Mouse (Mus musculus) embryo, embryonic 10.5 days (tissue): ENCODE results near the gene Syndig1.
A peak's percentile ranks its signal among the peaks of the same experiment; 100 is the strongest.

Experiments used
- DNase-seq: peaks from one replicate; pipeline ENCODE4 v3.0.0-alpha.2; 2015; ENCODE audit warnings: low spot score

Syndig1 gene

DNA sequence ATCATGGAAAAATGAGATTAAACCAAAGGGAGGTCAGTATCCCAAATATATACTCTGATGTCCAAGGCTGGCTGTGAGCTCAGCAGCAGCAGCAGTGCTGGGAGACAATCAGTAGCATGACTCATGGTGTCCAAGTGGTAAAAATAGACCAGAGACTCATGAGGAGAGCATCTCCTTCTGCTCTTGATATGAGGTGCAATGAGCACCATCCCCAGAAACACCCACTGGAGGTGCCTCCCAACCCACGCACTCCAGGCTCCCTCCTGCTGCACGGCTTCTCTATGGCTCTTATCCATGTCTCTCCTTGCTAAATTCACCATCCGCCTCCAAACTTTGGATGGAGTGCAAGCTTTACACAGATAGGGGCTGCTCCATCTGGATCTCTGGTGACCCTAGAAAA is 44.3 kb downstream of the Syndig1 start:
- DNase-seq = no peak

DNA sequence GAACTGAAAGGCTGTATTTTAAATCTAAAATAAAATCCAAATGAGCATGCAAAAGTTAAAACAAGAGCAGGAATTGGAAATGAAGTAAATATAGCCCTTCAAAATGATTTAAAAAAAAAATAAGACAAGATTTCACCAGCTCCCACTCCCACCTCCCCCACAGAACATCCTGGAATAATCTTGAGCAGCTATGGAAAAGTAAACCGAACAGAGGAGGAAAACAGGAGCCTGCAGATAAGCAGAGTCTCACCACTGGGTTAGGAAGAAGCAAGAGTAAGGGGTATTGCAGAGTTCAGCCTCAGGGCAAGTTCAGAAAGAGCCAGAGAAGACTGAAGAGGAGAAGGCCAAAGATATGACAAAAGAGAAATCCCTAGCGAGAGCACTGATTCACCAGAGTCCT is 48.9 kb downstream of the Syndig1 start:
- DNase-seq = no peak

DNA sequence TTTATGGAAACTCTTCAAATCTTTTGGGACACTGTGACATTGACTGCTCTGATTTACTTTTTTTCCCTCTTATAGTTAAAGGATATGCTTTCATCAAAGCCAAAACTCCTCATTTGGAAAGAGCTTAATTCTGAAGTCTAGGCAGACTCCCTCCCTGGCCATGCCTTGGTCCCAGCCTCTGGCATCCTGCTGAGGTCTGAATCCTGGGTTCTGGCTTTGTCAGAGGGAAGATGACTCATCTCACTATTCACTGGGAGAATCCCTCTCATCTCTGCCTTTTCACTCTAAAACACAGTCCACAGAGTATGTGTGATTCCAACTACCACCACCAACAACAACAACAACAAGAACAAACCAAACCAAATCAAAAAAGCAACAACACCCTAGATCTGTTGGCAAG is 58.6 kb downstream of the Syndig1 start:
- no peak for DNase-seq

DNA sequence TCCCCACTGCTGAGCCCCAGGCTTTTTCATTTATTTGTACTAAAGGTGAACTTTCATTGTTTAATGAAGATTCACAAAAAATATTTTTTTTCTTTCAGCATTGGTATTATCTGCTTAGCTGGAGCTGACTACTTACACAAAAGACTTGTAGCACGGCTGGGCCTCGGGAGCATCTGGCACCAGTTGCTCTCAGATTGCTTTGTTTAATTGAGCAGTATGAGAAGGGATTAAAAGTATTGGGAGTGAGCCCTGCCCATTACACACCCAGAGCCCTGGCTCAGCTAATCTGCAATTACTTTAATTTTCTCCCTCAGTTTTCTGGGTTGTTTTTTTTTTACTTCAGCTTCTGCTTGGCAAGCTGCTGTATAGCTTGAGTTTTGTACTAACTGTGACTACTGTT is 62.6 kb downstream of the Syndig1 start:
- no peak for DNase-seq

DNA sequence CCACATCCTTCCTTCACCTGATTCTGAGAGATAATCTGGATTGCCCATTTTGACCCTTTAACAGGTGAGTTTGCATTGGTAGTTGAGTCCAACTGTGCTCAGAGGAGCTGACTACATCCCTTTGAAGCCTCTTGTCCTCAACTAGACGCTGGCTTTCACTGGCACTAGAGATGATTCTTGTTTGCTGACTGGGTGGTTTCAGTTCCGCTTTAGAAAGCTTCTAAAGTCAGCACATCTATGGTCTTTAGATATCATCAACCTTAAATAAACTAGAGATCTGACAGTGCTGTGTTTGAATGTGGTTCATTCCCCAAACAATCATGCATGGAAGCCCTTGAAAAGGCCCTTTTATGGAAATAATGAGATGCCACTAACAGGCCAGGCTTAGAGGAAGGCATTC is 67.3 kb downstream of the Syndig1 start:
- DNase-seq = no peak

DNA sequence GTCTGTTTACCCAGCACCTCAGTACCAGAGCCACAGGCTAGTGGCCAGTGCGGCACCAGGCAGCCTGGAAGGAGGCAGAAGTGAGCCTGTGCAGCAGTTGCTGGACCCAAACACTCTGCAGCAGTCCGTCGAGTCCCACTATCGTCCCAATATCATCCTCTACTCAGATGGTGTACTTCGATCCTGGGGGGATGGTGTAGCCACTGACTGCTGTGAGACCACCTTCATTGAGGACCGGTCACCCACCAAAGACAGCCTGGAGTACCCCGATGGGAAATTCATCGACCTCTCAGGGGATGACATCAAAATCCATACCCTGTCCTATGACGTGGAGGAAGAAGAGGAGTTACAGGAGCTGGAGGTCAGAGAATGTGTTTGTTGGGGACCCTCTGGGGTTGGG is 70.6 kb downstream of the Syndig1 start:
- DNase-seq = no peak

DNA sequence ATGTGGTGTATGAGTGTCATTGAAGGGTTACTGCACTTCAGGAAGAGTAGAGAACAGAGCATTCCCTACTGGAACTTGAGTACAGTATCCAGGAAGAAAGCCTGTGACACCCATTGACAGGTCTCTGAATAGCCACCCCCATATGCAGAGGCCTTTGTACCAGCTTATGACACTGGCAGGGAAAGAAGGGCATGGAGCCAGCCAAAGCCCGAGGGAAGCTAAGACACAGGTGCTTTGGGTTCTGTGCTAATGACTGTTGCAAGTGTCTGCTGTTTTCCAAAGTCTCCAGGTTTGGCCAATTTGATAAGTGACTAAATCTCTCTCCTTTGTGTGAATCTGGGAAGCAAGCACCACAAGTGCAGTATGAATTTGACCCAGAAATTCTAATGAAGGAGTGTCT is 71.6 kb downstream of the Syndig1 start:
- no peak for DNase-seq

DNA sequence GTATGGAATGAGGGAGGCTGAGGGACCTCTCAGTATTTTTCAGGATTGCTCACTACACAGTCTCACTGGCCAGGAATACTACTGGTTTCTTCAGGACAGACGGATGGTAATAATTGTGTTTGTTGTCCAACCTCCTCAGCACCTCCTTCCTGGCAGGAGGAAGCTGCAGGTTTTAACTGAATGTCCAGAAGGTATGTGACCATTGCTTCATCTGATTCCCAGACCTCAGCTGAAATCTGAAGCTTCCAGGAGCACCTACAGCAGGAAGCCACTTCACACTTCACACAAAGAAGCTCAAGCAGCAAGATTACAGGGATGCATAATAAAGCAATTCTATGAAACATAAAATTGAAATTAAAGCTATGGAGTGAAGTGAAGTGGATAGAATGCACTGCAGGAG is 75.4 kb downstream of the Syndig1 start:
- DNase-seq = no peak

DNA sequence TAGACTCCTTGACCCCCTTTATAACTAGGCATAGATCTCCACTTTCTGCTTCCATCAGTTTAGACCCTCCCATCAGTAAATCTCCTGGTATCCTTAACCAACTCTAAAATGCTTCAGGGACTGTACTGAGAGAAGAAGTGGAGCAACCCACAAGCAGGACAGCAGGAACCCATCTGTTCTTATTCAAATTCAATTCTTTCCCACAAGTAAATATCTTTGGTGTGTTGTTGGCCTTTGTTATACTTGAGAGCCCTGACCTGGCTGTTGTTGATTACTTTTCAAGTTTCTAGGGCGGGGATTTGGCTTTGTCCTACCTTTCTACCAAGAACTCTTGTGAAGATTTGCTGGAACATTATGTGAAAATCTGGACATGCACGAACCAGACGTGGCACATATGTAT is 77.7 kb downstream of the Syndig1 start:
- DNase-seq = no peak

DNA sequence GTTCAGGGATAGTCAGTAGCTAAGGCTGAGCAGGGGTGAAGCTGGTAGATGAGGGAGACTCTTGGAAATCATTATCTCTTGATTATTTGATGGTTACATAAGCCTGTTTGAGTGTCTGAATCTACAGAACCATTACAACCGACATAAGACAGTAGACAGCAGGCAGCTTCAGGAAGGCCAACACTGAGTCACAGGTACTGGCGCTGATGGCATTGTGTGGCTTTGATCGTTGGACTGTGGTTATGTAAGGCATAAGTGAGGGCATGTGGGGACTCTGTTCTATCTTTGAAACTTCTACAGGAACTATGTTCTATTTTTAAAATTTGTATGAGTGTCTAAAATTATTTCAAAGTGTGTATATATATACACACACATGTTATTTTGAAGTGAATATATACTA is 88.2 kb downstream of the Syndig1 start:
- no peak for DNase-seq

DNA sequence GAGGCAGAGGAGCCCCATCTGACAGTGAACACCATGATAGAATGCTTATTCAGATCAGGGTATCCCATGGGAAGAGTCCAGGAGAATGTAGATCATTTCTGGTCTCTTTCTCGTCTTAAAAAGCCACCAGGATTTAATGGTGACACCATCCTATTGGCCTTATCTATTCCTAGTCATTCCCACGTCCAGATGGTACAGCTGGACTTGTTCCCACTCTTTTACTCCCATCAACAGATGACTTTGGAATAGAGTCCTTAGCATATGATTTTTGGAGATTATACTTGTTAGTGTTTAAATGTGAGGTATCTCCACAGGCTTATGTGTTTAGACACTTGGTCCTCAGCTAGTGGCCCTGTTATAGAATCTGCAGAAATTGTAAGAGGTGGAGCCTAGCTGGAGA is 94.5 kb downstream of the Syndig1 start:
- no peak for DNase-seq

DNA sequence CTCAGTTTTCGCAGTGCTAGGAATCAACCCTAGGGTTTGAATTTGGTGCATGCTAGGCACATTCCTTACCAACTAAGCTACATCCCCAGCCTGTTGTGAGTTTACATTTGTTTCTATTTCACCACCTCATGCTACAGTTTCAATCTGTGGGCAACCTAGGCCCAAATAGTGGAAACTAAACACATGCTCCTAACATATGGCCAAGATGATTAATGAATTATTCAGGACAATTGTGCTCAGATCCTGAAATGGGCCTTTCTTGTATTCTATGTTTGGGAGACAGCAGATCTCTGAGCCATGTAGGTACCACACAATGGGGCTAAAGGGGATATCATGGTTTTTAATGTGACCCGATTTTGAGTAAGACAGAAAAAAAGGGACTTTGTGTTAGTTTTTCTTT is 96.9 kb downstream of the Syndig1 start:
- no peak for DNase-seq

DNA sequence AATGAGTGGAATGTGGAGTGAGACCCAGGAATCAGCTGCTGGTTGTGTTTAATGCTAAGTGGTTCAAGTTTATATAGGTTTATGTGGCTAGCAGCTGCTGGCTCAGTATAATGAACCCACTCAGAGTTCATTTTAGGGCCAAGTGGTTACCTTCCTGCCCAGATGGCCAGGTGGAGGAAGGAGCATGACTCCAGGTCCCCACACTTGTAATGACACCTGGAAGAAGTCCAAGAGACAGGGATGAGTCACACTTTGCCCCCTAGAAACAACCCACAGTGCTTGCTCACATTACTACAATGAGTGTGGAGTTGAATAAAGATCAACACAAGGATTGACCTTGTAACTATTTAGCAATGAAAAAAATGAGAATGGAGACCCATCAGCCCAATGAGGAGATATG is 98.0 kb downstream of the Syndig1 start:
- no peak for DNase-seq

DNA sequence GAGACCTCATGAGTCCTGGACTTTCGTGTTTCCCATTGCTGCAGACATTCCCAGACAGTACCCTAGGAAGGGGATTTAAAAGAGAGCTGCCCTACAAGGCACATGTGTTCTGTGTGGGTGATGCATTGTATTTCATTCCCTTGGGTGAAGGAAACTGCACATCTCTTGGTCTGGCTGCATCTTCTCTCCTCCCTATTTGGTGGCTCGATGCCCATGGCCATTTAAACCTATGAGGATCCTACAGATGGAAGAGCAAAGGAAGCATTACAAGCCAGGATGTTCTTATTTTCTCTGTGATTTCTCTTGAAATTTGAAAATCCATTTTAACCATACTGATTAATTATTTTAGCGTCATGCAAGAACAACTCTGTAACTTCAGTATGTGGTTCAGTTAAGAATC is 98.5 kb downstream of the Syndig1 start:
- DNase-seq = no peak

DNA sequence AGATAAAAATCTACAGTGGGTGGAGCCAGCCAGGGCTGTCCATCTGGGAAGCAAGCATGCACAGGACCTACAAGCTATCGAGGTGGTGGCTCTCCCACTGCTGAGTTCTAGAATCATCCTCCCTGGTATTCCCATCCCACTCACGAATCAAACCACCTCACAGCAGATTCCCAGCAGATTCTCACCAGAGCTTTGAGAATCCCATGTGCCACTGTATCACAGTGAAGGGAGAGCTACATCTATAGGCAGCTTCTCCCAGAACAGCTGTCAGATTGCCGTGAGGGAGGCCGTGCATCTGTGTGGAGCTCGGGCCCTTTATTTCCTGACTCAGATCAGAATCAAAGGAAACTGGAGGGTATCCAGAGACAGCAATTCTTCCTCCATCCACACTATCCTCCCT is 101.0 kb downstream of the Syndig1 start:
- no peak for DNase-seq

DNA sequence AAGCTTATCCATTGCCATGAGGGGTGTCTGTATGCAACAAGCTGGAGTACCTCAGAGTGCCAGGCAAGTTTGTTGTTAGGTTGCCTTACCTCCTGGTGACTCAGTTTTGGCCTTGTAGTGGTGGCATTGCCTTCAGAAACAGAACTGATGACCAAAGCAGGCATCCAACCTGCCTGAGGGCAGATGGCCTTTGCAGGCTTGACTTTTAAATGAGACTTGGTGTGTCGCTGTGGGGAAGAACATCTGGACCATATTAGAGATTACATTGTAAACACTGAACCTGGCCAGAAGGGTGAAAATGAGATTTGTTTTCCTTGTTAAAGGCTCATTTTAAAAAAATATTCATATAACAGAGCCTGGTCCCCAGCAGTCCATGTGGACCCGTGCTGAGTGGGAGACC is 102.1 kb downstream of the Syndig1 start:
- peak; percentile 12 for DNase-seq

DNA sequence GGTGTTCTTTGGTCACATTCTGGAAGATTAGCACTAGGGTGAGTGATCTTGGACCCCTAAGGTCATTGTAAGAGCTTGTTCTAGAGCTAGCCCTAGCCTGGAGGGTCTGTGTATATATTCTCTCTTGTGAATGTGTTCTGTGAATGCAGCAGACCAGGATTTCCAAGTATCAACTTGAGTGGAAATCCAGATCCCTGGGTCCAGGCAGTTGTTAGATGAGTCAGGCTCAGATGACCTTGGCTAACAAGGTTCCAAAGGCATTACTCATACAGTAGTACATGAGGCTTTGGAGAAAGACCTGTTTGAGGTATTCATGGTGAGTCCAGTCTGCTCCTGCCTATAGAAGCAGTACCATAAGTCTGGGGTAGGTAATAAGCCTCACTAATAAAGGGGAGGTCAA is 103.1 kb downstream of the Syndig1 start:
- no peak for DNase-seq

DNA sequence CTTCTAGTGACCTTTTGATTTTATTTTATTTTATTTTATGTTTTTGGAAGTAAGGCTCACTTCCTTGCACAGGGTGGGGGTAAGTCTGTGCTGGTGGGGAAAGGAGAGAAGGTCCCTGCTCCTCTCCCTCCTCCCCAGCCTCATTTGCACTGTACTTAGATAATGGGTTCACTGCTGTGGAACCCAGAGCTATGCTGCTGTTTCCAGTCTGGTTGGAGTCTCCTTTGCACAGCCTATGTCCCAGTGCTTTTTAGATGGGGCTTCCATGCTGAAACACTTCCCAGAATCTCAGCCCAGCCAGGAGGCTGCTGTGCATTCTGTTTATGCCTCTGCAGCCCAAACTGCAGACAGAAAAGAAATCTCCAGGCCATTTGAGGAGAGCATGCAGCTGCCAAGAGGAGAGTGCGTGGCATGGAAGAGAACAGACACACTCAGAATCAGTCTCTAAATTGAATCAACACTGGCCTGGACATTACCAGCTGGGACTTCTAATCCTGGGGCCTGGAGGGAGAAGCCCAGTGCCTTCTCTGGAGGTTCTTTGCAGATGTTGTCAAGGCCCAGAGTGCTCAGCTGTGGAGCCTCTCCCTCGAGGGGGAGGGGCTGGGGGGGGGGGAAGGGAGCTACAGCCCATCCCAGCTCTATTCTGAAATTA is 104.4 kb downstream of the Syndig1 start:
- no peak for DNase-seq

DNA sequence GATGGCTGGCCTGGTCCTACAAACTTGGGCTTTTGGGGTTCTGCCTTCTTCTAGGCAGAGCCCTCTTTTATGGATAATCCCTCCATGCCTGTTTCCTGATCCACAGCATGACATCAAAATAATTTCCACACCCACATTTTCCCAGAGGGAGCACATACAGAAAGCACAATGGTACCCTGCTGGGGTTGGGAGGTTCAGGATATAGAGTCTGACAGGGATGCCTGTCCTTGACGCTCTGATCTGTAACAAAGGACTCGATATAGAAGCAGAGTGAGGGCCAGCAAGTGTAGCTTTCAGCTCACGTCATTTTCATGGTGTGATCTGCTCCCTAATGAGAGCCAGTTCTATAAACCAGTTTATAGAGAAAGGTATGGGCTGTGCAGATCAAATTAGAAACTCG is 105.1 kb downstream of the Syndig1 start:
- no peak for DNase-seq

DNA sequence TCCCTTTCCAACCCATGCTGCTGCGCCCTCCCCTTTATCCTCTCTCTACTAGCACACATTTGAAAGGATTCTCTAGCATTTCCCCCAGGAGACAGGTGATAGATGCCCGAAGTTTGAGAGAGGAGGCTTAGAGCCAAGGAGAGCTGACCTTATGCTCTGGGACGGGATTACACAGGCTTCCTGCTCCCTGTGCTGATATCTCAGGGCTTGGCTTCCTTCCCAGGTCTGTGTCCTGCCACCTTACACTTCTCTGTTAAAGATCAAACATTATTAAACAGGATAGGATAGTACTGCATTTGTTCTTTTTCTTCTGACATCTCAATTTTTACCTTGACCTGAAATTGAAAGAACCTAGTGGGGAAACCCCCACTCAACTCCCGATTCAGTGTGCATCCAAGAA is 109.8 kb downstream of the Syndig1 start:
- DNase-seq = no peak

DNA sequence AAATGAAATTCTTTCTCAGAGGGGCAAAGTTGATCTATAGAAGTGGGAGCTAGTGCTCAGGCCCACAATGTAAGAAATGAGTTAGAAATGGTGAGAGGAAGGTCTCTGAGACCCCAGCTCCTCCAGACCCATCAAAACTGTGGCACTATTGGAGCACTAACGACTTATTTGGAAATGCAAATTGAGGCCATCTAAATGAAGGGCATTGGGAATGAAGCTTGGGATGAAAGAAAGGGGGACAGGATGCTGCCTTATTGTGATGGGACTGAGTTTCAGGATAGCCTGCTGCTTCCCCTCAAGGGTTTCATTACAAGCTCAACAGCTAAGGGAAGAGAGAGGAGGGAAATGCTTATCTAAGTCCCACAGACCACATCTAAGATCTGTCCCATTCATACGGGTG is 110.6 kb downstream of the Syndig1 start:
- no peak for DNase-seq

DNA sequence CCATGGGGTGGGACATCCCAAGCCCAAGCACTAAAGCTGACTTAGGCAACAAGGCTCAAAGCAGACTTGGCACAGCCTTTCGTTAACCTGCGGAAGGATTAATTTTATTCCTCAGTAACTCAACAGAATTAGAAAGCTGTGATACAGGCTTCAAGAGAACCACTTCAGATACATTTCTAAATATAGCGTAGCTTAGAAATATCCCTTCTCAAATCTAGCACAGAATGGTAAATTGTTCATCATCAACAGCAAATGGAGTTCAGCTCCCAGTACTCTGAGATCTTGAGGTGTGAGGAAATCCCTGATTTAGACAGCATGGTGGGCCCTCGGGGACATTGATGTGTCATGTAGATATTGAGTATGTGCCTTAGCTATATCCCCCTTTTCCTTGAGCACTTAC is 121.6 kb downstream of the Syndig1 start:
- DNase-seq = no peak

DNA sequence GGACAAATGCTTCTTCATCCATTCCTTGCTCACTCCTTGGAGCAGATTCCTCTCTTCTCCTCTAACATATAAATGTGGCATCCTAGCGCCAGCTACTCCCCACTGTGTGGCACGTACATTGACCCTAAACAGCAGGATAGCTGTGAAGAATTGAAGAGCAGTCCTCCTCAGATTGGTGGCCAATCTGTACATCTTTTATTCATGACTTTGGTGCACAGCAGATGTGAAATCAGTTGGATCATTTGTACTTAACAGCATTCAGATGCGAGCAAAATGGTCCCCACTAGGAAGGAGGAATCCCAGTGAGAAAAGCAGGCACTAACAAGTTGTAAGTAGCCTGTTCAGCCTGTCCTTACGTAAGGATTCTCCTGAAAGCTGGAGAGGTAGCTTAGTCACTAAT is 142.0 kb downstream of the Syndig1 start:
- no peak for DNase-seq

DNA sequence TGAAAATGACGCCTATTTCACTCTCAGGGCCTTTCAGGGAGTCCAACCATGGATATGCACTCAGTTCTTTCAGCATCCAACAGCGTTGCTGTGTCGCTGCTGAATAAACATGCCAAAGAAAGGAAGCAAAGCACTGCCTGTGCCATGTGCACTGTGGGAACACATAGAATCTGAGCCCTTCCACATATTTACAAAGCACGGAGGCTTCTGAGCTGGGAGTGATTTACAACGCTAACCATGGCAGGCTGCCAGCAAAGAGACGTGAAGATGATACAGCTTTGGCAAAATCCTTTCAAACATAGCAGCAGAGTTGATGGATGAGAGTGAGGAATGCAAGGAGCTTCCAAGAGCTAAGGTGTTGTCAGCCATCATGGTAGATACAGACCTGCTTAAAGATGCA is 144.6 kb downstream of the Syndig1 start:
- DNase-seq = no peak

DNA sequence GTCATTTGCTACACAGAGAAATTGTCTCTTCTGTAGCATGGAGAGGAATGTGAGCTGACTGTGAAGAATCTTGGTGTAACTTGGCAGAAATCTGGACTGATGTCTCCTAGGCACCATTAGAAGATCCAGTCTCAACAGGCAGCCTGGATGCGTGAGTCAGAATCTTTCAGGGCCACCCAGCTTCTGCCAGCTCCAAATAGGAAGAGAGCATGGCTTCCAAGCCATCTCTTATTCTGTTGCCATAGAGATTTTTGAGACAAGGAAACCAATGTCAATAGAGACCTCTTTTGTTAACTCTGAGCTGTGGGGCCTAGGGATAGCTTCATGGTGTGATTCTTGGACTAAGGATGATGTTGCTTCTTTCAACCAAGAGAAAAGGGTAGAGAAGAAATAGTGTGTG is 151.4 kb downstream of the Syndig1 start:
- DNase-seq = peak; percentile 9
